In genomic region chr14:8608559-8609171, GRCm38 (mm10) we compare ENCODE assay signal across 8 mouse cellular contexts. TPM values are rescaled to one million over a fixed set of nuclear protein-coding genes. Genes with fewer than 3 reads are reported as not detected.
DNase-seq lines count a peak whose midpoint lies in the region; ATAC-seq and TF ChIP-seq lines count a peak whose summit lies in the region.

No protein-coding gene starts in this region.

- 6% methylated on average over 3 of the region's 3 CpGs for WGBS in heart, embryonic 11.5 days (ENCODE audit: insufficient replicate concordance)
- 8% methylated on average over 3 of the region's 3 CpGs for WGBS in hindbrain, embryonic 14.5 days
- 7% methylated on average over 3 of the region's 3 CpGs for WGBS in midbrain, embryonic 14.5 days
- WGBS in thymus, adult 2 months = 20% methylated on average over 3 of the region's 3 CpGs

- H3K4me1 ChIP-seq in heart, embryonic 11.5 days (ENCODE audit: control insufficient read depth, insufficient read depth, low read length) = no peaks in the 10 kb centered on the region
- no peaks in the 10 kb centered on the region for H3K4me1 ChIP-seq in embryonic fibroblast, embryonic 13.5 days (ENCODE audit: control insufficient read depth, insufficient read depth, low read length)
- H3K4me1 ChIP-seq in hindbrain, embryonic 14.5 days (replicated peaks; ENCODE audit: control insufficient read depth, insufficient read depth, low read length) = no peaks in the 10 kb centered on the region
- H3K4me1 ChIP-seq in midbrain, embryonic 14.5 days (ENCODE audit: control insufficient read depth, insufficient read depth, low read length) = peaks cover 4% of the 10 kb centered on the region; the same call in 1 of the 2 replicates
- no peaks in the 10 kb centered on the region for H3K4me1 ChIP-seq in thymus, adult 2 months (replicated peaks; ENCODE audit: control insufficient read depth, insufficient read depth, low read length)

- DNase-seq in heart, adult 9 months (ENCODE audit: low spot score in 2 of 2) = peak; percentile 3 to 8
- peak; percentile 46 to 61 for DNase-seq in adrenal gland, postnatal 36 days
- DNase-seq in hindbrain, embryonic 14.5 days (ENCODE audit: low spot score) = peak; percentile 87
- DNase-seq in left cerebral cortex, adult 11 months (ENCODE audit: low spot score) = peak; percentile 40
- DNase-seq in midbrain, embryonic 14.5 days = peak; percentile 87
- DNase-seq in thymus, adult 2 months = peak; percentile 77

- H3K4me3 ChIP-seq in heart, embryonic 11.5 days (ENCODE audit: low read depth, low read length) = no peak overlapping the region
- H3K4me3 ChIP-seq in embryonic fibroblast, embryonic 13.5 days (ENCODE audit: insufficient read depth, low read length) = no peak overlapping the region
- no peak overlapping the region for H3K4me3 ChIP-seq in hindbrain, embryonic 14.5 days (replicated peaks; ENCODE audit: low read length)
- H3K4me3 ChIP-seq in midbrain, embryonic 14.5 days (replicated peaks; ENCODE audit: low read depth, low read length) = no peak overlapping the region
- no peak overlapping the region for H3K4me3 ChIP-seq in thymus, adult 2 months (ENCODE audit: control insufficient read depth, insufficient read depth, low read length)

- H3K27ac ChIP-seq in heart, embryonic 11.5 days (ENCODE audit: low read depth, low read length) = no peak overlapping the region
- no peak overlapping the region for H3K27ac ChIP-seq in embryonic fibroblast, embryonic 13.5 days (ENCODE audit: insufficient read depth, low read length)
- peak overlapping the region; percentile 77 for H3K27ac ChIP-seq in hindbrain, embryonic 14.5 days
- no peak overlapping the region for H3K27ac ChIP-seq in midbrain, embryonic 14.5 days (replicated peaks; ENCODE audit: low read depth, low read length)
- no peak overlapping the region for H3K27ac ChIP-seq in thymus, adult 2 months (ENCODE audit: control insufficient read depth, insufficient read depth, low read length)

- H3K9me3 ChIP-seq in heart, embryonic 11.5 days (replicated peaks; ENCODE audit: control insufficient read depth, low read length) = no peaks in the 10 kb centered on the region
- H3K9me3 ChIP-seq in hindbrain, embryonic 14.5 days (ENCODE audit: control insufficient read depth, low read length) = no peaks in the 10 kb centered on the region
- no peaks in the 10 kb centered on the region for H3K9me3 ChIP-seq in midbrain, embryonic 14.5 days (ENCODE audit: control insufficient read depth, low read length)

- ATAC-seq in heart, embryonic 11.5 days (replicated peaks; ENCODE audit: insufficient number of reproducible peaks, low FRiP score, low TSS enrichment) = no peak
- peak; percentile 80; the same call in 1 of the 2 replicates for ATAC-seq in hindbrain, embryonic 14.5 days (ENCODE audit: low FRiP score)
- peak; percentile 81 for ATAC-seq in midbrain, embryonic 14.5 days (ENCODE audit: low FRiP score, low TSS enrichment)

- no peak overlapping the region for H3K4me2 ChIP-seq in heart, embryonic 11.5 days
- H3K4me2 ChIP-seq in hindbrain, embryonic 14.5 days (replicated peaks) = no peak overlapping the region
- no peak overlapping the region for H3K4me2 ChIP-seq in midbrain, embryonic 14.5 days (ENCODE audit: low read length)

- no peak for TF ChIP-seq POLR2A in embryonic fibroblast, embryonic 13.5 days (IDR thresholded peaks at IDR 0.05; ENCODE audit: low read depth, low read length)
- TF ChIP-seq POLR2A in thymus, adult 2 months (IDR thresholded peaks at IDR 0.05; ENCODE audit: control insufficient read depth, extremely low read depth, insufficient read depth, low read length, poor library complexity) = no peak

- no peaks in the 10 kb centered on the region for H3K27me3 ChIP-seq in heart, embryonic 11.5 days (ENCODE audit: control insufficient read depth, insufficient read depth, low read length)
- no peaks in the 10 kb centered on the region for H3K27me3 ChIP-seq in hindbrain, embryonic 14.5 days (ENCODE audit: control insufficient read depth, insufficient read depth, low read length)
- no peaks in the 10 kb centered on the region for H3K27me3 ChIP-seq in midbrain, embryonic 14.5 days (ENCODE audit: control insufficient read depth, insufficient read depth, low read length)
- H3K27me3 ChIP-seq in thymus, adult 2 months (ENCODE audit: control insufficient read depth, insufficient read depth, low read length) = no peaks in the 10 kb centered on the region

- TF ChIP-seq CTCF in embryonic fibroblast, embryonic 13.5 days (IDR thresholded peaks at IDR 0.05; ENCODE audit: borderline replicate concordance, insufficient read depth, low read length) = peak; percentile 96
- peak; percentile 65; the same call in 1 of the 2 replicates for TF ChIP-seq CTCF in thymus, adult 2 months (IDR thresholded peaks at IDR 0.05; ENCODE audit: borderline replicate concordance, control insufficient read depth, extremely low read depth, insufficient read depth, low read length, poor library complexity)

- H3K9ac ChIP-seq in heart, embryonic 11.5 days (ENCODE audit: low read depth, low read length) = no peak overlapping the region
- H3K9ac ChIP-seq in hindbrain, embryonic 14.5 days = no peak overlapping the region
- H3K9ac ChIP-seq in midbrain, embryonic 14.5 days (replicated peaks; ENCODE audit: low read length) = no peak overlapping the region

- H3K36me3 ChIP-seq in heart, embryonic 11.5 days (ENCODE audit: control insufficient read depth, insufficient read depth, low read length) = no peaks in the 10 kb centered on the region
- no peaks in the 10 kb centered on the region for H3K36me3 ChIP-seq in hindbrain, embryonic 14.5 days (replicated peaks; ENCODE audit: control insufficient read depth, insufficient read depth)
- no peaks in the 10 kb centered on the region for H3K36me3 ChIP-seq in midbrain, embryonic 14.5 days (ENCODE audit: control insufficient read depth, insufficient read depth, low read length)
- no peaks in the 10 kb centered on the region for H3K36me3 ChIP-seq in thymus, adult 2 months (ENCODE audit: control insufficient read depth, insufficient read depth, low read length)

RNA-seq across cellular contexts. Expression of gene 4930452B06Rik, which starts 57.4 kb away (rescaled TPM):
- 19.2 and 19.9 TPM in 2 replicates for polyA plus RNA-seq in heart, embryonic 11.5 days (2014; fragmentation: Nextera tagmentation; extraction: Ambion mirVana)
- total RNA-seq in adrenal gland, postnatal 36 days (2021) = under 1 TPM; 0.63 to 0.92 TPM
- 4.2 and 4.6 TPM in 2 replicates for polyA plus RNA-seq in embryonic fibroblast, embryonic 13.5 days (2011; ENCODE audit: insufficient read length, low read depth, missing spikeins)
- 6.6 and 9.1 TPM in 2 replicates for polyA plus RNA-seq in hindbrain, embryonic 14.5 days (2014; fragmentation: Nextera tagmentation; extraction: Ambion mirVana)
- 4.5 and 5.1 TPM in 2 replicates for polyA plus RNA-seq in midbrain, embryonic 14.5 days (2014; fragmentation: Nextera tagmentation; extraction: Ambion mirVana)
- 1.1 and 1.4 TPM in 2 replicates for polyA plus RNA-seq in thymus, adult 2 months (2012; rRNA removed)

Comparison
In these comparisons a context has a peak if more than half of its experiments do, and no peak if none do; other contexts are left out.
1. DNase-seq: peak in every context shown above with its lines; median percentile 87 in hindbrain, embryonic 14.5 days; 87 in midbrain, embryonic 14.5 days; 77 in thymus, adult 2 months; 54 in adrenal gland, postnatal 36 days; 40 in left cerebral cortex, adult 11 months; 6 in heart, adult 9 months.